Mouse (Mus musculus) layer of hippocampus, postnatal 10 days (tissue): ENCODE measurements around the gene Aqp9. TPM values are rescaled to one million over a fixed set of nuclear protein-coding genes. Genes with fewer than 3 reads are reported as not detected.

ENCODE experiments used
- DNase-seq, 2 experiments: peaks; one replicate each; pipeline ENCODE4 v3.0.0; 2021; ENCODE audit warnings: low spot score in 2 of 2
- total RNA-seq, 2 experiments: library from RNA; stranded (reverse); gene quantifications; 2 replicates each; pipeline ENCODE4 v1.2.3; 2021

The Aqp9 gene
- total RNA-seq, 2 experiments from 2014 or later: 2.4 to 3.7 TPM

GRCm38 (mm10) chr9:71068866-71069390, 99.6 kb downstream of the Aqp9 start:
- DNase-seq: peak; percentile 2 to 9

DNA sequence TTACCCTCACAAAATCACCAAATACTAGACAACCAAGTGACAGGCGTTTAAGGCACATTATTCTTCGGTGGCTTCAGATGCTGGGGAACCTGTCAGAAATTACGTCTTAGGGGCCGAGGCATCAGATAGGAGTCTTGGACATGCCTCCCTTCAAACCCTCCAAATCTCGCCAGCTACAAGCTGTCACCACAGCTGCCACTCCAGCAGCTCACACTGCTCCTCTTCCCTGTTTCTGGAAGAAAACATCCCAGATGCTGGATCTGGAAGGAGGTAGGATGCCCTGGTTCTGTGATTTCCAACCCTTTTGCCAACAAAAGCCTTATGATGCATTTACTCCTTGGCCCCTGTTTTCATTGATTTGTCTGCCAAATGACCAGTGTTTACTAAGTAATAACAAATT, 101.3 kb downstream of the Aqp9 start:
- DNase-seq: peak in 1 of 2 experiments; percentile 10

- DNase-seq: peak in 1 of 2 experiments; percentile 10
Observed at GRCm38 (mm10) chr9:71066491-71066890, 102.0 kb downstream of the Aqp9 start.

- DNase-seq: peak; percentile 12 to 24
Observed at GRCm38 (mm10) chr9:71065343-71065875, 103.1 kb downstream of the Aqp9 start.

DNA sequence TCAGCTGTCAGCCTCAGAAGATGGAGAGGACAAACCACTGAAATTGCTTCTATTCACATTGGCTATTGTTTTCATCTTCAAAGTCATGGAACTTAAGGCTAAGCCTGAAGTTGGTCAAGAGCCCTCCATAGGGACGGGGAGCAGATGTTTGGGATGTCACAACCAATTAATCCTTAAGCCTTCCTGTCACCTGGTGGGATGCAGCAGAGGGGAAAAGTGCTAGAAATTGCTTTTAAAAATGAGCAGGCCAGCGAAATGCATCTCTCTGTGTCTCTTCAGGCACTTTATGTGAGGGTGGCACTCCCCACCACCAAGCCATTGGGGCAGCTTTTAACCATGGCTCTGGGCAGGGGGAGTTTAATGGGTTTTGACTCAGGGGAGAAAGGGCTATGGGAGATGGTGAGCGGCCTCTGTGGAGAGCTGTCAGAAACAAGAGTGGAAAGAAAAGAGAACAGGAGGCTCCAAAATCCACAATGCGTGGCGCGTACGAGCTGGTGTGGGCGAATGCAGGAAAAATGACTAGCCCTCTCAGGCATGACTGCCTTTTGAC, 104.1 kb downstream of the Aqp9 start:
- peak; percentile 3 to 8 for DNase-seq

DNA sequence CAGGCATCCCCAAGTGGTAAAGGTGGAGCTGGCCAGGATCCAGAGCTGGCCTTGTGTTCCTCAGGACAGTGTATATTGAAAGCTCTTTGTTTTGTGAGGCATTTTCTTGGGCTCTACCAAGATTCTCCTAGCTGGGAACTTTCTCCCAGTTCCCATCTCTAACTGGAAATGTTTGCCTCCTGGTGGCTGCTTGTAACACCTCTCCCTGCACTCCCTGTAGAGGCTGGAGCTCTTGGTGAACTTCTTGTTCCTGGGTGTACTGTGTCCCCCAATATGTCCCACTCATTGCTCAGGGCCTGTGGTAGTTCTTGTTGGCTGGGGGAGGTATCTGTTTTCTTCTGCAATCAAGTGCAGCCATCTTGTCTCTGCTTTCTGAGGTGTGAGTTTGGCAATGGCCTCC, 104.9 kb downstream of the Aqp9 start:
- peak in 1 of 2 experiments; percentile 10 for DNase-seq

DNA sequence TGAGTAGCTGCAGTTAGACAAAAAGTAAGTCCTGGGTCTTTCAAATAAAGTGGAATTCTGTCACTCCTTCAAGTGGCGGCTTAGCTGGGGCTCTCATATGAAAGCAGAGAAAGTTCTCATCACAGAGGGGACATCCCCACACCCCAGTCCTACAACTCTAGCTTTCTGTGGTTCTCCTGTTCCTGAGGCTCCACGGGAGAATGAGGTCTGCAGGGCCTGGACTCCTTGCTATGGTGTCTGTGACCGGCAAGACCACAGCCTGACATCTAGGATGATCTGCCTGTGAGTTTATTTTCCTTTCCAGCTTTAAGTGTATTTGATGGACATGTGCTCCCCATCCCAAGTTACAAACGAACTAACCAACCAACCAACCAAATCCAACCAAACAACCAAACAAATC, 105.5 kb downstream of the Aqp9 start:
- peak in 1 of 2 experiments; percentile 5 for DNase-seq

GRCm38 (mm10) chr9:71062301-71062700, 106.2 kb downstream of the Aqp9 start:
- peak in 1 of 2 experiments; percentile 9 for DNase-seq

Other genes with a start within 250 kb of the Aqp9 start
- gene Lipc, start 216.5 kb downstream of the Aqp9 start, total RNA-seq: 1 to 10 TPM in 1 of 2 experiments, under 1 TPM in 1; 0.82 to 1.1 TPM
- gene Aldh1a2, start 47.1 kb upstream of the Aqp9 start, total RNA-seq: 1 to 10 TPM; 6.1 to 7.9 TPM